8 mouse cellular contexts compared by ENCODE assay signal in the genomic region with DNA sequence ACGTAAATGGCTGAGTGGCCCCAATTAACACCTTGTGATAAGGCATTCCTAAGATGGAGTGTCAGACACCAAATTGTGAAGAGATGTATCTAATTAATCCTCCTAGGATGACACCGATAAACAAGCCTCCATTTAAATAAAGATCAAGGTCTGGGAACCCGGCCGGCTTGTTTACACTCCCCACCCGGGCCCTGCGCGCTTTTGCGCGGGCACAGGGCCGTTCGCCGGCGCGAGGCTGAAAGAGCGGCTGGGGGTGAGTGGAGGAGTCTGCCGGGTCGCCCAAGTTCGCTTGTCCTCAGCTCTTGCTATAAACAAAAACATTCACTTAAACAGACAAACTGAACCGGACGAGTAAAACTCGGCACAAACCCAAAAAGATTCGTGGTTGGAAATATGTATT. TPM values are rescaled to one million over a fixed set of nuclear protein-coding genes. Genes with fewer than 3 reads are reported as not detected.
DNase-seq lines count a peak whose midpoint lies in the region; ATAC-seq and TF ChIP-seq lines count a peak whose summit lies in the region.

No protein-coding gene starts in this region.

- peaks cover 87% of the 10 kb centered on the region for H3K27me3 ChIP-seq in forebrain, embryonic 12.5 days
- H3K27me3 ChIP-seq in liver, embryonic 14.5 days (ENCODE audit: control insufficient read depth, insufficient read depth, low read length): peaks cover 61% of the 10 kb centered on the region

- no peak overlapping the region for H3K27ac ChIP-seq in forebrain, embryonic 12.5 days
- no peak overlapping the region for H3K27ac ChIP-seq in liver, embryonic 14.5 days

- H3K4me2 ChIP-seq in forebrain, embryonic 12.5 days: peak overlapping the region; percentile 45
- peak overlapping the region; percentile 56 for H3K4me2 ChIP-seq in liver, embryonic 14.5 days (ENCODE audit: low read depth)

- no peak for TF ChIP-seq CTCF in liver, embryonic 14.5 days (IDR thresholded peaks at IDR 0.05; ENCODE audit: low read depth)

- H3K36me3 ChIP-seq in forebrain, embryonic 12.5 days (replicated peaks): no peaks in the 10 kb centered on the region
- H3K36me3 ChIP-seq in liver, embryonic 14.5 days (replicated peaks; ENCODE audit: control insufficient read depth, insufficient read depth, low read depth): no peaks in the 10 kb centered on the region

- H3K9ac ChIP-seq in forebrain, embryonic 12.5 days: no peak overlapping the region
- no peak overlapping the region for H3K9ac ChIP-seq in liver, embryonic 14.5 days (replicated peaks)

- peak overlapping the region; percentile 26 for H3K4me3 ChIP-seq in forebrain, embryonic 12.5 days (replicated peaks)
- H3K4me3 ChIP-seq in liver, embryonic 14.5 days (ENCODE audit: insufficient read depth in 1 of 2, low read depth in 2 of 2, low read length in 2 of 2): peak overlapping the region in 1 of 2 experiments; percentile 25; a peak in 2 of 4 replicates

- WGBS in forebrain, embryonic 12.5 days: under 1% methylated on average over 22 of the region's 22 CpGs
- WGBS in liver, embryonic 14.5 days (ENCODE audit: insufficient replicate concordance): 2% methylated on average over 22 of the region's 22 CpGs

- peak; percentile 49 for DNase-seq in cerebellum, postnatal 10 days
- no peak for DNase-seq in cerebellum, adult 11 months
- peak; percentile 46 for DNase-seq in 416B (ENCODE audit: low read depth)
- no peak for DNase-seq in liver, embryonic 14.5 days (ENCODE audit: low read depth in 3 of 3, low spot score in 3 of 3)
- no peak for DNase-seq in frontal cortex, postnatal 10 days (ENCODE audit: low spot score in 2 of 2)
- no peak for DNase-seq in yolk sac, embryonic 10.5 days (ENCODE audit: low spot score)
- DNase-seq in gastrocnemius, postnatal 4 days (ENCODE audit: low spot score in 2 of 2): no peak

- ATAC-seq in forebrain, embryonic 12.5 days (ENCODE audit: low FRiP score): no peak
- no peak for ATAC-seq in liver, embryonic 14.5 days (ENCODE audit: insufficient read depth)

- H3K4me1 ChIP-seq in forebrain, embryonic 12.5 days: peaks cover 30% of the 10 kb centered on the region
- H3K4me1 ChIP-seq in liver, embryonic 14.5 days (replicated peaks; ENCODE audit: control insufficient read depth in 2 of 2, insufficient read depth in 2 of 2, low read length in 1 of 2): no peaks in the 10 kb centered on the region

- no peak for TF ChIP-seq EP300 in liver, embryonic 14.5 days (IDR thresholded peaks at IDR 0.05; ENCODE audit: low read depth)

- no peaks in the 10 kb centered on the region for H3K9me3 ChIP-seq in forebrain, embryonic 12.5 days
- no peaks in the 10 kb centered on the region for H3K9me3 ChIP-seq in liver, embryonic 14.5 days (ENCODE audit: control insufficient read depth, low read length)

RNA-seq across cellular contexts. Expression of a gene that starts 9.6 kb away (rescaled TPM):
- polyA plus RNA-seq in forebrain, embryonic 12.5 days (2016; fragmentation: Nextera tagmentation; extraction: Ambion mirVana): 20.5 and 24.9 TPM in 2 replicates
- 0.05 TPM in 1 of 2 replicates, not detected in the other for polyA plus RNA-seq in liver, embryonic 14.5 days (2012; rRNA removed)
- 0.04 and 0.09 TPM in 2 replicates for polyA plus RNA-seq in liver, embryonic 14.5 days (2014; fragmentation: Nextera tagmentation; extraction: Ambion mirVana)
- total RNA-seq in gastrocnemius, postnatal 4 days (2021): not detected

RNA-seq across cellular contexts. Expression of a gene that starts 18.4 kb away (rescaled TPM):
- 68.4 and 69.0 TPM in 2 replicates for polyA plus RNA-seq in forebrain, embryonic 12.5 days (2016; fragmentation: Nextera tagmentation; extraction: Ambion mirVana)
- polyA plus RNA-seq in liver, embryonic 14.5 days (2012; rRNA removed): 6.9 and 13.2 TPM in 2 replicates
- 10.6 and 11.6 TPM in 2 replicates for polyA plus RNA-seq in liver, embryonic 14.5 days (2014; fragmentation: Nextera tagmentation; extraction: Ambion mirVana)
- 100 to 1,000 TPM; 137 to 148 TPM for total RNA-seq in gastrocnemius, postnatal 4 days (2021)

Comparison
In these comparisons a context has a peak if more than half of its experiments do, and no peak if none do; other contexts are left out.
1. DNase-seq: peak in cerebellum, postnatal 10 days (2 of 2) and 416B (single experiment); none in cerebellum, adult 11 months (single experiment), liver, embryonic 14.5 days (0 of 3), frontal cortex, postnatal 10 days (0 of 2), yolk sac, embryonic 10.5 days (single experiment) and gastrocnemius, postnatal 4 days (0 of 2).
2. RNA of a gene that starts 9.6 kb away (polyA plus RNA-seq): 20.5 to 24.9 TPM in forebrain, embryonic 12.5 days; 0.04 to 0.09 TPM in liver, embryonic 14.5 days; every median in the first group is over 10 times any median in the second.